Mouse (Mus musculus) lung, postnatal 0 days (tissue): Measurements from ENCODE around the gene Ptgfr.

Experiments
- CTCF ChIP-seq: IDR thresholded peaks from 2 replicates; pipeline ENCODE4 v1.5.1; 2016; ENCODE audit warnings: antibody characterized with exemption, mild to moderate bottlenecking
- EP300 ChIP-seq: IDR thresholded peaks from 2 replicates; pipeline ENCODE4 v1.6.1; 2016; ENCODE audit warnings: antibody characterized with exemption, mild to moderate bottlenecking, control low read depth

- no peak for TF ChIP-seq EP300
- no peak for TF ChIP-seq CTCF
Observed at GRCm38 (mm10) chr3:151749737-151750136, 87.7 kb downstream of the Ptgfr start, which contains the start of gene Ifi44.
